Mouse (Mus musculus) neural tube, embryonic 10.5 days (tissue): ENCODE measurements around the gene Kazn.

Experiments used
- DNase-seq: peaks from one replicate; pipeline ENCODE4 v3.0.0-alpha.2; 2017; ENCODE audit warnings: low spot score; ENCODE audit errors: extremely low spot score

Gene Kazn

DNA sequence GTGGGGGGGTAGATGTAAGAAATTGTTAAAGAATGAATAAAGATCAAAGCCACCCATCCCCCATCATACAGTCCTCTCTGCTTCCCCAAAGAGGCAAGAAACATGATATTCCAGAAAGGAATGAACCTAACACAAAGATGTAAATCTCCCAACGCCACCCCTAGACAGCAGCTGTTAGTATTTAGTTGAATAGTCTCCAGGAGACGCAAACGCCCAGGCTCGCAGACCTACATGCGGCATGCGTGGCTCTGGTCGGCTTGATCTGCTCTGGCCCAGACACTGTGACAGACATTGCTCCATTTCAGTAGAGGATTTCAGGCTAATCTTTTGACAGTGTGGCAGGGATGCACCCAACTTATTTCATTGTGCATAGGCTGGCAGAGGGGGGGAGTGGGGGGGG is 120.7 kb downstream of the Kazn start:
- DNase-seq: peak; percentile 29

DNA sequence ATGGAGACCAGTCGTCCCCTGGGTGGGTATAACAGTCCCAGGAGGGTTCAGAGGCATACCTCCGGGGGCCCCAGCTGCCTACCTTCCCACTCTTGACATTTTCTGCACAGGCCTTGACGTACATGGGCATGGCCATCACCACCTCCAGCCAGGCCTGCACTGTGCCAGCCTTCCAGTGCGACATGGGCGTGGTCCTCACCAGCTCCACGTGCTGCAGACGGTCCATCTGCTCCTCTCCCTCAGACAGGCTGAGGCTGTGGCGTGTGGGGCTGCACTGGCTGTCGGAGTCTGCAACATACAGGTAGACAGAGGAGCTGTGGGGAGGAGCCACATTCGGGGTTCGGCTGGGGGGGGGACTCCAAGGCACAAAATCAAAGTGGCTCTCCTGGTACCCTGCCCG is 121.2 kb downstream of the Kazn start:
- no peak for DNase-seq

DNA sequence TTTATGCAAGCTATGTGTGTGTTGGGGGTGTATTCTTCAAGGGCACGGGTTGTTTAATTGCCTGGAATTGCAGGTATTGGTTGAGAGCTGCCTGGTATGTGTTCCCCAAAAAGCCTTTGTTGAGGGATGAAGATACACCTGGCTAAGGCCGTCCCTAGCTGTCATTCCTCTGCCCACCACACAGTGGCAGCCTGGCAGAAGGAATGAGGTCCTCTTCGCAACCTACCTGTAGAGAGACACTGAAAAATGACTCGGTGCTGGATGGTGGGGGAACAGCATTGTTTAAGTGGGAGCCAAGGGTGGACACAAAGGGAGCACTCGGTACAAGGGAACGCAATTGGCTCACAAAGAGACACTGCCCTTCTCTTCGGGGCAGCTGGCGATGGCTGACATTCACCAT is 125.9 kb downstream of the Kazn start:
- no peak for DNase-seq

DNA sequence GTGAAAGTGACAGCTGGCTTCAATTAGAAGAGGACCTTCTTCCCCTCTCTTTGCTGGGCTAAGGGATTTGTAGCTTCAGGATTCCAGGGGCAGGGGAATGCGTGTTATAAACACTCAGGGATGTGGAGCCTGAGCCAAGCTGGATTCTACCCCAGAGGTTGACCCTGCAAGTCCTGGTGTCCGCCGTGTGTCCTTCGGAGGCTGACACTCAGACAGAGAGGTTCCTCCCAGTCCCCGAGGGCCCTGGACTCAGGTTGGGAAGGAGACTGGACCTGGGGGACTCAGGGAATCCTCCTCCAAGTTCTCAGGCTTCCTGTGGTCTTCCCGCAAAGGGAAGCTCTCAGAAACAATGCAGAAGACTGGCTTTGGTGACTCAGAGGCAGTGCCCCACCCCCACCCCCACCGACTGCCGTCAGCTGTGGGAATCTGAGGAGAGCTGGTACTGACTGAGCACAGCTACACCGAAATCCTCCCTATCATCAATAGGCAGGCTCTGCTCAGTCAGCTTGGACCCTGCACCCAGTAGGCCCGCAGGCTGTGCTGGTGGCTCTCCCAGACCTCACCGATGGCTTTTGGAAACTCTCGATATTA is 136.0 kb downstream of the Kazn start:
- no peak for DNase-seq

- peak; percentile 80 for DNase-seq
Observed at GRCm38 (mm10) chr4:142098303-142098702, 140.9 kb downstream of the Kazn start.

DNA sequence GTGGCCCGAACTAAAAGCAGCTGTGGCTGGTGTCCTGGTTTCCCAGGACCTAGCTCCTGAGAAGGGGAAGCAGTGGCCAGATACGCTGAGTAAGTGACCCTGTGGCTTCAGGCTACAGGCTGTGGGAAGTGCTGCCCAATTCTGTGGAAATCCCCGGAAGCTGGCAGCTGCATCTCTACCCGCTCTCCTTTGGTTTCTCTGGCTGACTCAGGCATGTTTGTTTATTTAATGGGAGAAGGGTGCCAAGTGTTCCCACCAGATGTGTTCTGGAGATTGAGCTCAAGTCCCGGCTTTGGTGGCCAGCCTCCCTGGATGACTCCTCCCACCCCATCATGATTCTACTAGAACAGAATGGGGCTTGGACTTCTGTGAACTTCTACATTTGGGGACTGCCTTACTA is 141.3 kb downstream of the Kazn start:
- DNase-seq: no peak

- no peak for DNase-seq
Observed at GRCm38 (mm10) chr4:142095513-142096241, 143.5 kb downstream of the Kazn start.

DNA sequence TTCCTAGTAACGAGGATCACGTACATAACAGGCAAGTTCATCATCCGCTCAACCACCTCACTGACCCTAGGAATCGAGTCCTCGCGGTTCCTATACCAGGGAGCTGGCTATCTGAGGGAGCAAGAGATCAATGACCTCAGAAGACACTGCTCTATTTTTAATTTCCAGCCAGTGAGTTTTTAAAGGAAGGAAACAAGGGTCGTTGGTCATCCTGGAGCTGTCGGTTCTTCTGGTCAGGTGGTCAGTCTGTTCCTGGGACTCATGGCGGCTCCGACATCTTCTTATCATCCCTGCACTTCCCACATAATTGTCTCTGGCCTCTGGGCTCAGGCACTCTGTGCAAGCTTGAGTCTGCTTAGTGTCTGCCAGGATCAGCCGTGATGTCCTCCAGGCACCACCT is 144.8 kb downstream of the Kazn start:
- DNase-seq: no peak

GRCm38 (mm10) chr4:142091100-142091499 is 148.1 kb downstream of the Kazn start:
- DNase-seq: no peak

DNA sequence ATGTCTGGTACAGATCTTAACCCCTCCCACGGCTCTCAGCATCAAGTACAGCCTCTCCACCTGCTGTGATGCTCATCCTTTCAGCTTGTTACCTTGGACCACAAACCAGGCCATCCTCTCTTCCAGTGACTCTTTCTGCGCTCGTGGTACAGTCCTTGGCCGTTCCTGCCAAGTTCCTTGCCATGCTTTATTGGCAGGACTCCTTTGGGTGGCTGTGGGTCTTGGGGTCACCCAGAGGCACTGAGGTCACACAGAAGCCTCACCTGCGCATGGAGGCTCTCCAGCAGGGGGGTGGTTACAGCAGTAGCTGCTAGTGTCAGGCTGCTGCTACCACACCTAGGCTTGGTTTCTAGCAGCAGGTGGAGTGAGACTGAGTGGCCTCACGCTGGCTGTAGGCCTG is 149.2 kb downstream of the Kazn start:
- DNase-seq: no peak

GRCm38 (mm10) chr4:142088836-142089235 is 150.4 kb downstream of the Kazn start:
- DNase-seq: no peak

GRCm38 (mm10) chr4:142088409-142088808 is 150.8 kb downstream of the Kazn start:
- DNase-seq: no peak

- DNase-seq: no peak
Observed at GRCm38 (mm10) chr4:142084936-142085563, 154.2 kb downstream of the Kazn start.

DNA sequence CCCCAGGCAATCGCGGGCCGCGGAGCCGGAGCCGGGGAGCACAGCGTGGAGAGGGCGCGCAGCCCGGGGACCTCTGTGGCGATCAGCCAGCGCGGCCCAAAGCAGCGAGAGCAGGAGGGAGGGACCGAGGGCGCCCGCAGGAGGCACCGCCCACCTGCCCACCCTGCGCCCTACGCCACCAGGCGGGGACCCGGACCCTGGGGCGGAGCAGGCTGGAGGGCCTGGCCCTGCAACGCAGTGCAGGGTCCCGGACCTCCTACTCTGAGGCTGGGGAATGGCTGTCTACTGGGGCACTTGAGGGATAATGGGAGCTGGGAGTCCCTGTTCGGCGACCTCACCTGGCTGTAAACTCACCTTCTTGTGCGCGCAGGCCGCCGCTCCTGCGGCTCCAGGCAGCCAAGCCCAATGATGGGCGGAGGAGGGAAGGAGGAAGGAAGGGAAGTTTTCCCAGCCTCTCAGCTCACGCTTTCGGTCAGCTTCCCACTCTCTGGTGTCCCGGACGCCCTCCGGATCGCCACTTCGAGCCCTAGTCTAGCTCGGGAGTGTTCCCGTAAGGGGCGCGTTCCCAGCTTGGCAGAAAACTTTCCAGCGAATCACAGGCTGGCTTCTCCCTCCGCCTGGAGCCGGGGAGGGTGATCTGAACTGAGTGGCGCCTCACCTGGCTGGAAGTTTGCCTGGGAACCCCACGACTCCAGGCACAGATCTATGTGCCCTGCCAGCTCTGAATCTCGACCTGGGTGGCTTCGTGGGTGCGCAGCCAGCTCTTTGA is 154.9 kb downstream of the Kazn start, which contains the start of gene Tmem51:
Gene Tmem51, minus strand, starts transcription at position 174 of the 769 bp plus-strand sequence.
- DNase-seq: peak; percentile 72

DNA sequence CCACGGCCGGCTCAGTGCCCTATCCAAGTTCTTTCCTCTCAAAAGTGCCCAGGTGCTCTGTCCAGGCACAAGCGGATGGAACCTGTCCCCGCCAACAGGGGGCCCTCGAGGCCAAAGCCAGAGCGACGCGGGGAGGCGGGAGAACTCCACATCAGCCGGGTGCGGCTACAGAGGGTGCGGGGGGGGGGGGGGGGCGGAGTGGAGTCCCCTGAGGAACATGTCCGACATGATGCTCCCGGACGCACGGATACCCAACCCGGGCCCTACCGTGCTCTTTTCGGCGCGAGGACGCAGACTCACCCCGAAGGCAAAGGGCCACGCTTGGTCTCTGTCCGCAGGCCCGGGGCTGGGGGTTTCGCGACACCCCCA is 155.5 kb downstream of the Kazn start:
- DNase-seq: peak; percentile 72

- DNase-seq: no peak
Observed at GRCm38 (mm10) chr4:142083193-142083592, 156.0 kb downstream of the Kazn start.

GRCm38 (mm10) chr4:142082703-142083102 is 156.5 kb downstream of the Kazn start:
- no peak for DNase-seq

- DNase-seq: no peak
Observed at GRCm38 (mm10) chr4:142081631-142082283, 157.4 kb downstream of the Kazn start.

GRCm38 (mm10) chr4:142080901-142081630 is 158.1 kb downstream of the Kazn start:
- DNase-seq: no peak

GRCm38 (mm10) chr4:142080487-142080767 is 158.8 kb downstream of the Kazn start:
- no peak for DNase-seq
